Mouse (Mus musculus) kidney, postnatal 25 days (tissue): ENCODE data around the gene Olfr1056.
"Not testable (repeated sequence)": the region's sequence is repeated elsewhere in the genome, so short reads cannot be mapped to it uniquely, and the experiment has no call there.

Experiments
- DNase-seq, 2 experiments: peaks; one replicate each; pipeline ENCODE4 v3.0.0; 2021; ENCODE audit warnings: mixed read lengths in 2 of 2

The Olfr1056 gene

DNA sequence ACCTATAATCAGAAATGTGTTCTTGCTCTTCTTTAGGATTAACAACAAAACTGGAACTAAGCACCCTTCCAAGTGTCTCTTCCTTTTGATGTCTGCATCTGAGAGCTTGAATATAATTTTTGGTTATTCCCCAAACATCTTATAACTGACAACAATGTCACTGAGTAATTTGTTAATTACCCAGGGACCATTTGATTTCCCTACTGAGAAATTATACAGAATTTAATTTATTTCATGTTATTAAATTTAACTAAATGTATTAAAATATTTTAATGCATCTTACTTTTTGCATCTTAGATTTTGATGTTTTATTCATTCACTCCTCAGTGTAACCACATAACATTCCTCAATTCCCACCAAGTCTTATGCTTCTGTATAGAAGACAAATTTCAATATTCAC is at the start of gene Olfr1056:
Gene Olfr1056, minus strand, starts transcription at position 101 of the 400 bp plus-strand sequence.
- no peak for DNase-seq

GRCm38 (mm10) chr2:86395114-86395513 is 32.8 kb upstream of the Olfr1056 start:
- DNase-seq = no peak

DNA sequence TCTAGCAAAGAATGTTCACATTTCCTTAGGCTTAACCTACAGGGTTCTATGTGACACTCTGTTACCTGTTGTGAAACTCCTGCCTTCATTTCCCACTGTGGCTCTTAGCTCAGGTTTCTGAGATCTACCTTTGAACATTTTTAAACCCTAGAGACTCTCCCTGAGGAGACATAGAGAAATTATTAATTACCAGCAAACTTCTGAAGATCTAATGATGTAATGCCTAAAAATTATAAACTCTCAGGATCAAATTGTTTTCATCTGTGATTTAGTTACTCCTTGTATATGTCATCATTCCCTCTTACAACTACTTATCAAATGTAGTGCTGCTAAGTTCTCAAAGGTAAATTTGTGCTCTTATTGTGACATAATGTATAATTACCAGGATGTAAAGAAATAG is 26.2 kb upstream of the Olfr1056 start, which contains the start of gene Olfr1058:
Gene Olfr1058, minus strand, starts transcription at position 101 of the 400 bp plus-strand sequence.
- not testable (repeated sequence) for DNase-seq

DNA sequence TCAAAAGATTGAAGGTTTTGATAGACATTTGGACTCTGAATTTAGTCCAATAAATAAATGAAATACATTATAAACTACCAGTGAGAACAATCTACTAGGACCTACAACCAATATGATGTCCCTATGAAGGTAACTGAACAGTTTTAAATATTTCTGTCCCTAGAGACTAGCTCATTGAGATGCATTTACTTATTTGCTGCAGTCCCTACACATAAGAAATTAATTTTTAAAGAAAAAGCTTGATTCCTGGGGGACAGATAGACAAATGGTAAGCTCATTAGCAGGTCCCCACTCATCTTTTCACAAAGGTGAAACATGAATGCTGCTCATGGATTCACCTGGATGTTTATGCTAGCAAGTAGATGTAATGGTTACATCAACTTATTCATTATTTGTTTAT is 16.0 kb upstream of the Olfr1056 start, which contains the start of gene Olfr1057:
Gene Olfr1057, minus strand, starts transcription at position 101 of the 400 bp plus-strand sequence.
- no peak for DNase-seq

DNA sequence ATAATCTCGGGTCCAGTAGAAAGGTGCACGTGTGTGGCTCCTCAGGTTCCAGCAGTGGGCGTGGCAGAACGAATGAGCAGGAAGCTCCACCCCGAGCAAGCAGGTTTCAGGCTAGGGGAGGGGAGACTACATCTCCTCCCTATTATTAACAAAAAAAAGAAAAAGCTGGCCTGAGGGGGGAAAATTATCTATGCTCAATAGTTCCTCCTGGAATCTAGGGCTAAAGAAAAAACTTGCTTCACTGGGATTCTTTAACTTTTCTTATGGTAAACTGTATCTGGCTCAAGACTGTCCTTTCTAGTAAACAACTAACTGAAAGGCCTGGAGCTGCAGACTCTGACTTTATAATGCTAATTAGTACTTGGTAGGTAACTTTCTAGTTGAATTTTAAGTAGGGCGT is 4.1 kb upstream of the Olfr1056 start:
- DNase-seq = not testable (repeated sequence)

- not testable (repeated sequence) for DNase-seq
Observed at GRCm38 (mm10) chr2:86351751-86352150, 10.5 kb downstream of the Olfr1056 start.

DNA sequence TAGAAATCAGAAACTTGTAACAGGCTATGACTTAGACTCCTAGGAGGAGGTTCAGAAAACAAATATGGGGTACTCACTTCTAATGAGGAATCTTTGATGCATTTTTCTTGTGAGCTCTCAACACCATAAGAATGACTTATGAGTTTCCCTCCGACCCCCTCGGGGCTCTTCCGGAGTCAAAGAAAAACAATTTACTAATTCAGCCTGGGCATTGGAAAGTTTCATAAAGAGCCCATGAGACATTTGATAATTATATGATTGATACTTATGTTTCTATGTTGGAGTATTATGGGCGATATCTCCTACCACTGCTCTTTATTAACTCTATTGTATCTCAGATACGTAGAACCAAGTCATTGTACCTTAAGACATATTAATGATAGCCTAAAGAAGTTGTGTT is 12.1 kb downstream of the Olfr1056 start, which contains the start of gene Olfr1055:
Gene Olfr1055, minus strand, starts transcription at position 101 of the 400 bp plus-strand sequence.
- DNase-seq = no peak

DNA sequence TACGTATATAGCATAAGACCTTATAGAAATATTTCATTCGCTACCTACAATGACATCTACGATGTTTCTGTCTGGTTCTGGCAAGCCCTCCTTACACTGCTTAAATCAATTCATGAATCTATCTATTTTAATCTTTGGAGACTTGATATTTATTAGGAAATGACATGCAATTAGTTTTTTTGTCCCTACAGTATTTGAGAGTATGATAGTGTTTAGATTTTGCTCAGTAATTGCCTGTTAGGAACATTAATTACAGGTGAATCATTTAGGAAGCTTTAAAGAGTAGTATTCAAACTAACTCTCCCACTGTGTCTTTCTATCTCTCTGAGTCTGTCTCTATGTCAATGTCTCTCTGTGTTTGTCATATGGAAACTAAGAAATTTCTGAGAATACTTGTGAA is 26.9 kb downstream of the Olfr1056 start, which contains the start of gene Olfr1054:
Gene Olfr1054, minus strand, starts transcription at position 101 of the 400 bp plus-strand sequence.
- DNase-seq = no peak

DNA sequence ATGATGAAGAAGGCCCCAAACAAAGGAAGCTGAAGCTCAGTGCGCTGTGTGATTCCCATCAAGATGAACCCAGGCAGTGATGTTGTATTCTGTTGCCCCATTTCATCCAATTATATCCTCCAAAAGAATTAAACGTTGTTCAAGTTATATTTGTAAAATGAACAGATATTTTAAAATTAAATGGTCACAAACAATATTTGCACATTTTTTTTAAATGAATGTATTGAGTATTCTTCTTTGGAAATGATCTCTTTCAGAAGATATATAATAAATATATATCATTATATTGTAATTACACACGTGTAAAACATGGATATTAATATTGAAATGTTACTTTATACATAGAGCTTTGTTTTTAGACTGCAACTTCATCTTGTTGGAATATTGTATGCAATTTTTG is 47.1 kb downstream of the Olfr1056 start, which contains the start of gene Olfr1053:
Gene Olfr1053, minus strand, starts transcription at position 101 of the 400 bp plus-strand sequence.
- DNase-seq = no peak
